Mouse (Mus musculus) brain, embryonic 14.5 days (tissue): ENCODE measurements around the gene Zdhhc4.

Source experiments
- CTCF ChIP-seq: fragments of 200-500 bp; IDR thresholded peaks from 2 replicates; pipeline ENCODE4 v1.5.1; 2012; ENCODE audit warnings: inconsistent platforms, mild to moderate bottlenecking, moderate library complexity, borderline replicate concordance; ENCODE audit not compliant: insufficient read depth, insufficient read length; ENCODE audit errors: extremely low read depth
- POLR2A ChIP-seq: fragments of 200-500 bp; IDR thresholded peaks from 2 replicates; pipeline ENCODE4 v1.6.1; 2012; ENCODE audit warnings: mild to moderate bottlenecking, inconsistent platforms, borderline replicate concordance; ENCODE audit not compliant: poor library complexity, insufficient read depth, insufficient read length, severe bottlenecking; ENCODE audit errors: extremely low read depth

- TF ChIP-seq CTCF (peak; percentile 91), POLR2A (no peak)
Measured at GRCm38 (mm10) chr5:143375242-143375641, 46.2 kb upstream of the Zdhhc4 start.
